Mouse (Mus musculus): ENCODE data around the gene Ankrd13b. TPM values are rescaled to one million over a fixed set of nuclear protein-coding genes. Genes with fewer than 3 reads are reported as not detected.
A peak's percentile ranks its signal among the peaks of the same experiment; 100 is the strongest.

The Ankrd13b gene
- polyA plus RNA-seq, 1 experiment from 2014 or later = 39.7 TPM

- Histone ChIP-seq H3K36me3 (peaks cover 75% of the 10 kb centered on the region), H3K9me3 (no peaks in the 10 kb centered on the region), H3K4me1 (peaks cover 15% of the 10 kb centered on the region), H3K27ac (no peak overlapping the region), H3K4me2 (replicated peaks) (no peak overlapping the region), H3K27me3 (replicated peaks) (no peaks in the 10 kb centered on the region), H3K4me3 (no peak overlapping the region), H3K9ac (no peak overlapping the region)
- ATAC-seq (ENCODE audit: low FRiP score, low read depth) = no peak
- WGBS = 92% methylated on average over 22 of the region's 22 CpGs
Measured at GRCm38 (mm10) chr11:77505291-77505980, 16.0 kb upstream of the Ankrd13b start.

- no peaks in the 10 kb centered on the region for H3K27me3 ChIP-seq (replicated peaks)
- no peak overlapping the region for H3K9ac ChIP-seq
- no peak overlapping the region for H3K4me3 ChIP-seq
- no peak overlapping the region for H3K4me2 ChIP-seq (replicated peaks)
- H3K9me3 ChIP-seq = no peaks in the 10 kb centered on the region
- no peak for ATAC-seq (ENCODE audit: low FRiP score, low read depth)
- H3K4me1 ChIP-seq = peaks cover 18% of the 10 kb centered on the region
- 94% methylated on average over 19 of the region's 19 CpGs for WGBS
- peaks cover 82% of the 10 kb centered on the region for H3K36me3 ChIP-seq
- no peak overlapping the region for H3K27ac ChIP-seq
Measured at GRCm38 (mm10) chr11:77504377-77504776, 14.9 kb upstream of the Ankrd13b start.

- Histone ChIP-seq H3K4me2 (replicated peaks) (no peak overlapping the region), H3K9me3 (no peaks in the 10 kb centered on the region), H3K4me1 (peaks cover 17% of the 10 kb centered on the region), H3K27ac (no peak overlapping the region), H3K9ac (no peak overlapping the region), H3K27me3 (replicated peaks) (no peaks in the 10 kb centered on the region), H3K36me3 (peaks cover 89% of the 10 kb centered on the region), H3K4me3 (no peak overlapping the region)
- ATAC-seq (ENCODE audit: low FRiP score, low read depth) = no peak
- WGBS = 68% methylated on average over 3 of the region's 3 CpGs
Measured at GRCm38 (mm10) chr11:77503511-77503910, 14.0 kb upstream of the Ankrd13b start.

GRCm38 (mm10) chr11:77502481-77502880 is 13.0 kb upstream of the Ankrd13b start:
- H3K36me3 ChIP-seq = peaks cover 86% of the 10 kb centered on the region
- no peak overlapping the region for H3K27ac ChIP-seq
- no peaks in the 10 kb centered on the region for H3K9me3 ChIP-seq
- H3K4me3 ChIP-seq = no peak overlapping the region
- no peaks in the 10 kb centered on the region for H3K27me3 ChIP-seq (replicated peaks)
- H3K4me2 ChIP-seq (replicated peaks) = no peak overlapping the region
- no peak overlapping the region for H3K9ac ChIP-seq
- no peak for ATAC-seq (ENCODE audit: low FRiP score, low read depth)
- 84% methylated on average over 6 of the region's 6 CpGs for WGBS
- peaks cover 19% of the 10 kb centered on the region for H3K4me1 ChIP-seq

GRCm38 (mm10) chr11:77501971-77502370 is 12.5 kb upstream of the Ankrd13b start:
- no peak overlapping the region for H3K27ac ChIP-seq
- H3K9ac ChIP-seq = no peak overlapping the region
- H3K4me1 ChIP-seq = peaks cover 23% of the 10 kb centered on the region
- 95% methylated on average over 4 of the region's 4 CpGs for WGBS
- H3K9me3 ChIP-seq = no peaks in the 10 kb centered on the region
- peaks cover 81% of the 10 kb centered on the region for H3K36me3 ChIP-seq
- H3K4me3 ChIP-seq = no peak overlapping the region
- H3K4me2 ChIP-seq (replicated peaks) = no peak overlapping the region
- ATAC-seq (ENCODE audit: low FRiP score, low read depth) = no peak
- no peaks in the 10 kb centered on the region for H3K27me3 ChIP-seq (replicated peaks)

- H3K4me1 ChIP-seq = peaks cover 23% of the 10 kb centered on the region
- H3K9ac ChIP-seq = no peak overlapping the region
- no peak overlapping the region for H3K4me2 ChIP-seq (replicated peaks)
- H3K9me3 ChIP-seq = no peaks in the 10 kb centered on the region
- peaks cover 75% of the 10 kb centered on the region for H3K36me3 ChIP-seq
- H3K4me3 ChIP-seq = no peak overlapping the region
- no peak overlapping the region for H3K27ac ChIP-seq
- 26% methylated on average over 5 of the region's 5 CpGs for WGBS
- no peak for ATAC-seq (ENCODE audit: low FRiP score, low read depth)
- H3K27me3 ChIP-seq (replicated peaks) = no peaks in the 10 kb centered on the region
Measured at GRCm38 (mm10) chr11:77501392-77501791, 11.9 kb upstream of the Ankrd13b start.

- Histone ChIP-seq H3K9me3 (no peaks in the 10 kb centered on the region), H3K4me2 (replicated peaks) (no peak overlapping the region), H3K36me3 (peaks cover 67% of the 10 kb centered on the region), H3K27me3 (replicated peaks) (no peaks in the 10 kb centered on the region), H3K4me3 (no peak overlapping the region), H3K27ac (no peak overlapping the region), H3K4me1 (peaks cover 26% of the 10 kb centered on the region), H3K9ac (peak overlapping the region; percentile 35; the same call in 1 of the 2 replicates)
- WGBS = 83% methylated on average over 17 of the region's 17 CpGs
- ATAC-seq (ENCODE audit: low FRiP score, low read depth) = no peak
Measured at GRCm38 (mm10) chr11:77500361-77501325, 11.2 kb upstream of the Ankrd13b start.

- WGBS = 94% methylated on average over 7 of the region's 7 CpGs
Measured at GRCm38 (mm10) chr11:77499354-77499753, 9.9 kb upstream of the Ankrd13b start.

GRCm38 (mm10) chr11:77498261-77499139 is 9.0 kb upstream of the Ankrd13b start:
- no peaks in the 10 kb centered on the region for H3K9me3 ChIP-seq
- peaks cover 46% of the 10 kb centered on the region for H3K36me3 ChIP-seq
- H3K4me2 ChIP-seq (replicated peaks) = 0 out of 2 replicates have a peak overlapping the region, but pooled peaks have one; percentile 4
- 0 out of 2 replicates have a peak overlapping the region, but pooled peaks have one; percentile 26 for H3K9ac ChIP-seq
- WGBS = 83% methylated on average over 12 of the region's 12 CpGs
- no peak overlapping the region for H3K4me3 ChIP-seq
- peaks cover 45% of the 10 kb centered on the region for H3K4me1 ChIP-seq
- H3K27ac ChIP-seq = no peak overlapping the region
- no peaks in the 10 kb centered on the region for H3K27me3 ChIP-seq (replicated peaks)
- no peak for ATAC-seq (ENCODE audit: low FRiP score, low read depth)

More at GRCm38 (mm10) chr11:77499354-77499753, 9.9 kb upstream of the Ankrd13b start:
- Histone ChIP-seq H3K27ac (no peak overlapping the region), H3K36me3 (peaks cover 54% of the 10 kb centered on the region), H3K9me3 (no peaks in the 10 kb centered on the region), H3K4me1 (peaks cover 38% of the 10 kb centered on the region), H3K4me3 (no peak overlapping the region), H3K9ac (no peak overlapping the region), H3K4me2 (replicated peaks) (no peak overlapping the region), H3K27me3 (replicated peaks) (no peaks in the 10 kb centered on the region)
- ATAC-seq (ENCODE audit: low FRiP score, low read depth) = no peak

GRCm38 (mm10) chr11:77497851-77498250 is 8.4 kb upstream of the Ankrd13b start:
- H3K9me3 ChIP-seq = no peaks in the 10 kb centered on the region
- H3K9ac ChIP-seq = 0 out of 2 replicates have a peak overlapping the region, but pooled peaks have one; percentile 26
- H3K36me3 ChIP-seq = peaks cover 39% of the 10 kb centered on the region
- peak overlapping the region; percentile 4 for H3K4me2 ChIP-seq (replicated peaks)
- no peaks in the 10 kb centered on the region for H3K27me3 ChIP-seq (replicated peaks)
- no peak overlapping the region for H3K4me3 ChIP-seq
- WGBS = 22% methylated on average over 4 of the region's 4 CpGs
- no peak for ATAC-seq (ENCODE audit: low FRiP score, low read depth)
- peaks cover 45% of the 10 kb centered on the region for H3K4me1 ChIP-seq
- no peak overlapping the region for H3K27ac ChIP-seq

GRCm38 (mm10) chr11:77497341-77497756 is 7.9 kb upstream of the Ankrd13b start:
- no peaks in the 10 kb centered on the region for H3K27me3 ChIP-seq (replicated peaks)
- peak overlapping the region; percentile 4; the same call in 1 of the 2 replicates for H3K4me2 ChIP-seq (replicated peaks)
- 19% methylated on average over 6 of the region's 6 CpGs for WGBS
- no peaks in the 10 kb centered on the region for H3K9me3 ChIP-seq
- no peak overlapping the region for H3K9ac ChIP-seq
- no peak for ATAC-seq (ENCODE audit: low FRiP score, low read depth)
- peaks cover 34% of the 10 kb centered on the region for H3K36me3 ChIP-seq
- peak overlapping the region; percentile 42; the same call in 1 of the 2 replicates for H3K27ac ChIP-seq
- H3K4me3 ChIP-seq = no peak overlapping the region
- H3K4me1 ChIP-seq = peaks cover 48% of the 10 kb centered on the region
